Mouse (Mus musculus): ENCODE data around the gene Ints14. TPM values are rescaled to one million over a fixed set of nuclear protein-coding genes. Genes with fewer than 3 reads are reported as not detected.

Ints14 gene
- total RNA-seq (2021), result 10 to 100 TPM; 19.9 to 20.2 TPM
- long read RNA-seq, experiment 1, transcript Ints14-202 (13 exons, 2,820 nt), result major isoform, 7 of 12 reads
- long read RNA-seq, experiment 1, partial matches to known transcripts, result 2 of 12 reads
- long read RNA-seq, experiment 1, other reads (novel, unspliced or antisense), result 3 of 12 reads
- long read RNA-seq, experiment 2, transcript Ints14-202 (13 exons, 2,820 nt), result major isoform, 10 of 22 reads
- long read RNA-seq, experiment 2, partial matches to known transcripts, result 5 of 22 reads
- long read RNA-seq, experiment 2, other reads (novel, unspliced or antisense), result 5 of 22 reads

GRCm38 (mm10) chr9:64960117-64960977 lies at the start of gene Ints14:
Gene Ints14, plus strand, starts transcription at chr9:64960905.
- H3K4me3 ChIP-seq, result peak within 1 kb of the TSS; percentile 95
- peak; percentile 88 for TF ChIP-seq CTCF (conservative IDR thresholded peaks at IDR 0.05)
- peak; percentile 94 to 98 for DNase-seq (ENCODE audit: low spot score in 2 of 2)
- peak within 1 kb of the TSS; percentile 95 for H3K27ac ChIP-seq

- no peak for DNase-seq (ENCODE audit: low spot score in 2 of 2)
- Histone ChIP-seq H3K27ac (no peak overlapping the region), H3K4me3 (no peak overlapping the region)
- no peak for TF ChIP-seq CTCF (conservative IDR thresholded peaks at IDR 0.05)
These were observed 47.3 kb upstream of the Ints14 start for GRCm38 (mm10) chr9:64913406-64913805.

- no peak for DNase-seq (ENCODE audit: low spot score in 2 of 2)
- no peak for TF ChIP-seq CTCF (conservative IDR thresholded peaks at IDR 0.05)
- H3K27ac ChIP-seq, result no peak overlapping the region
- H3K4me3 ChIP-seq, result no peak overlapping the region
These were observed 46.7 kb upstream of the Ints14 start for GRCm38 (mm10) chr9:64913973-64914372.

GRCm38 (mm10) chr9:64914629-64915028 lies 46.1 kb upstream of the Ints14 start:
- no peak for TF ChIP-seq CTCF (conservative IDR thresholded peaks at IDR 0.05)
- no peak overlapping the region for H3K27ac ChIP-seq
- DNase-seq (ENCODE audit: low spot score in 2 of 2), result no peak
- no peak overlapping the region for H3K4me3 ChIP-seq

- Histone ChIP-seq H3K4me3 (no peak overlapping the region), H3K27ac (no peak overlapping the region)
- TF ChIP-seq CTCF (conservative IDR thresholded peaks at IDR 0.05), result no peak
These were observed 42.1 kb upstream of the Ints14 start for GRCm38 (mm10) chr9:64918560-64918959.

GRCm38 (mm10) chr9:64925771-64926170 lies 34.9 kb upstream of the Ints14 start:
- H3K4me3 ChIP-seq, result no peak overlapping the region
- no peak for TF ChIP-seq CTCF (conservative IDR thresholded peaks at IDR 0.05)
- DNase-seq (ENCODE audit: low spot score in 2 of 2), result no peak
- peak overlapping the region; percentile 73 for H3K27ac ChIP-seq

More at GRCm38 (mm10) chr9:64918560-64918959, 42.1 kb upstream of the Ints14 start:
- no peak for DNase-seq (ENCODE audit: low spot score in 2 of 2)

- H3K4me3 ChIP-seq, result no peak overlapping the region
- peak; percentile 76 to 83 for DNase-seq (ENCODE audit: low spot score in 2 of 2)
- peak overlapping the region; percentile 73 for H3K27ac ChIP-seq
- peak; percentile 19; the same call in 1 of the 2 replicates for TF ChIP-seq CTCF (conservative IDR thresholded peaks at IDR 0.05)
These were observed 34.3 kb upstream of the Ints14 start for GRCm38 (mm10) chr9:64926201-64926991.

GRCm38 (mm10) chr9:64930256-64930655 lies 30.4 kb upstream of the Ints14 start:
- TF ChIP-seq CTCF (conservative IDR thresholded peaks at IDR 0.05), result no peak
- Histone ChIP-seq H3K4me3 (no peak overlapping the region), H3K27ac (no peak overlapping the region)
- no peak for DNase-seq (ENCODE audit: low spot score in 2 of 2)

GRCm38 (mm10) chr9:64931751-64932610 lies 28.7 kb upstream of the Ints14 start:
- no peak for TF ChIP-seq CTCF (conservative IDR thresholded peaks at IDR 0.05)
- H3K4me3 ChIP-seq, result no peak overlapping the region
- H3K27ac ChIP-seq, result no peak overlapping the region
- no peak for DNase-seq (ENCODE audit: low spot score in 2 of 2)

GRCm38 (mm10) chr9:64934015-64934754 lies 26.5 kb upstream of the Ints14 start:
- no peak for DNase-seq (ENCODE audit: low spot score in 2 of 2)
- Histone ChIP-seq H3K4me3 (no peak overlapping the region), H3K27ac (no peak overlapping the region)
- no peak for TF ChIP-seq CTCF (conservative IDR thresholded peaks at IDR 0.05)

- peak; percentile 92 for TF ChIP-seq CTCF (conservative IDR thresholded peaks at IDR 0.05)
- DNase-seq (ENCODE audit: low spot score in 2 of 2), result peak; percentile 51 to 69
- H3K27ac ChIP-seq, result no peak overlapping the region
- no peak overlapping the region for H3K4me3 ChIP-seq
These were observed 24.2 kb upstream of the Ints14 start for GRCm38 (mm10) chr9:64936508-64936907.

Measured in layer of hippocampus, adult 2 months (tissue).